Mouse (Mus musculus): Measurements from ENCODE around the gene Ntn5. TPM values are rescaled to one million over a fixed set of nuclear protein-coding genes. Genes with fewer than 3 reads are reported as not detected.

Ntn5 gene
- polyA plus RNA-seq, 1 experiment from 2014 or later = 1.0 TPM

Other genes starting within 250 kb of the Ntn5 start
- gene Gys1, start 249.2 kb upstream of the Ntn5 start, polyA plus RNA-seq (2015; fragmentation: Nextera tagmentation; extraction: Ambion mirVana) = 34.3 and 37.7 TPM in 2 replicates
- gene Ruvbl2, start 245.9 kb upstream of the Ntn5 start, polyA plus RNA-seq (2015; fragmentation: Nextera tagmentation; extraction: Ambion mirVana) = 127 and 139 TPM in 2 replicates
- 4,747 and 4,817 TPM in 2 replicates for gene Ftl1, start 224.1 kb upstream of the Ntn5 start, polyA plus RNA-seq (2015; fragmentation: Nextera tagmentation; extraction: Ambion mirVana)
- gene Bax, start 217.1 kb upstream of the Ntn5 start, polyA plus RNA-seq (2015; fragmentation: Nextera tagmentation; extraction: Ambion mirVana) = 157 and 168 TPM in 2 replicates
- gene Tulp2, start 202.1 kb upstream of the Ntn5 start, polyA plus RNA-seq (2015; fragmentation: Nextera tagmentation; extraction: Ambion mirVana) = 1.4 and 1.8 TPM in 2 replicates
- not detected in 2 replicates for gene Gm45808, start 197.2 kb upstream of the Ntn5 start, polyA plus RNA-seq (2015; fragmentation: Nextera tagmentation; extraction: Ambion mirVana)
- gene Dhdh, start 195.2 kb upstream of the Ntn5 start, polyA plus RNA-seq (2015; fragmentation: Nextera tagmentation; extraction: Ambion mirVana) = 3.5 and 3.7 TPM in 2 replicates
- gene Nucb1, start 173.6 kb upstream of the Ntn5 start, polyA plus RNA-seq (2015; fragmentation: Nextera tagmentation; extraction: Ambion mirVana) = 214 and 230 TPM in 2 replicates
- gene Ppp1r15a, start 157.8 kb upstream of the Ntn5 start, polyA plus RNA-seq (2015; fragmentation: Nextera tagmentation; extraction: Ambion mirVana) = 21.1 and 36.1 TPM in 2 replicates
- gene Plekha4, start 157.7 kb upstream of the Ntn5 start, polyA plus RNA-seq (2015; fragmentation: Nextera tagmentation; extraction: Ambion mirVana) = 2.9 TPM in 2 replicates
- 2.2 and 3.9 TPM in 2 replicates for gene Hsd17b14, start 129.1 kb upstream of the Ntn5 start, polyA plus RNA-seq (2015; fragmentation: Nextera tagmentation; extraction: Ambion mirVana)
- gene Bcat2, start 113.9 kb upstream of the Ntn5 start, polyA plus RNA-seq (2015; fragmentation: Nextera tagmentation; extraction: Ambion mirVana) = 78.8 and 87.1 TPM in 2 replicates
- 0.18 and 0.41 TPM in 2 replicates for gene Fgf21, start 68.5 kb upstream of the Ntn5 start, polyA plus RNA-seq (2015; fragmentation: Nextera tagmentation; extraction: Ambion mirVana)
- 0.76 and 0.84 TPM in 2 replicates for gene Fut1, start 66.7 kb upstream of the Ntn5 start, polyA plus RNA-seq (2015; fragmentation: Nextera tagmentation; extraction: Ambion mirVana)
- 0.19 and 0.31 TPM in 2 replicates for gene Izumo1, start 62.2 kb upstream of the Ntn5 start, polyA plus RNA-seq (2015; fragmentation: Nextera tagmentation; extraction: Ambion mirVana)
- gene Rasip1, start 56.5 kb upstream of the Ntn5 start, polyA plus RNA-seq (2015; fragmentation: Nextera tagmentation; extraction: Ambion mirVana) = 11.0 and 11.6 TPM in 2 replicates
- 7.4 and 9.5 TPM in 2 replicates for gene Mamstr, start 44.0 kb upstream of the Ntn5 start, polyA plus RNA-seq (2015; fragmentation: Nextera tagmentation; extraction: Ambion mirVana)
- 5.2 and 6.7 TPM in 2 replicates for gene Fut2, start 17.6 kb upstream of the Ntn5 start, polyA plus RNA-seq (2015; fragmentation: Nextera tagmentation; extraction: Ambion mirVana)
- 3.6 and 4.5 TPM in 2 replicates for gene Sec1, start 10.4 kb downstream of the Ntn5 start, polyA plus RNA-seq (2015; fragmentation: Nextera tagmentation; extraction: Ambion mirVana)
- gene Car11, start 15.8 kb downstream of the Ntn5 start, polyA plus RNA-seq (2015; fragmentation: Nextera tagmentation; extraction: Ambion mirVana) = 9.6 and 10.1 TPM in 2 replicates
- 2.8 and 4.4 TPM in 2 replicates for gene Dbp, start 21.1 kb downstream of the Ntn5 start, polyA plus RNA-seq (2015; fragmentation: Nextera tagmentation; extraction: Ambion mirVana)
- 954 and 1,069 TPM in 2 replicates for gene Rpl18, start 31.4 kb downstream of the Ntn5 start, polyA plus RNA-seq (2015; fragmentation: Nextera tagmentation; extraction: Ambion mirVana)
- gene Sphk2, start 34.0 kb downstream of the Ntn5 start, polyA plus RNA-seq (2015; fragmentation: Nextera tagmentation; extraction: Ambion mirVana) = 35.4 and 36.7 TPM in 2 replicates
- 12.8 and 13.3 TPM in 2 replicates for gene Fam83e, start 37.2 kb downstream of the Ntn5 start, polyA plus RNA-seq (2015; fragmentation: Nextera tagmentation; extraction: Ambion mirVana)
- 0.45 TPM in 1 of 2 replicates, not detected in the other for gene Spaca4, start 41.8 kb downstream of the Ntn5 start, polyA plus RNA-seq (2015; fragmentation: Nextera tagmentation; extraction: Ambion mirVana)
- 1.1 and 1.9 TPM in 2 replicates for gene Lmtk3, start 99.7 kb downstream of the Ntn5 start, polyA plus RNA-seq (2015; fragmentation: Nextera tagmentation; extraction: Ambion mirVana)
- gene Sult2b1, start 100.6 kb downstream of the Ntn5 start, polyA plus RNA-seq (2015; fragmentation: Nextera tagmentation; extraction: Ambion mirVana) = 6.7 and 14.4 TPM in 2 replicates
- gene Cyth2, start 130.6 kb downstream of the Ntn5 start, polyA plus RNA-seq (2015; fragmentation: Nextera tagmentation; extraction: Ambion mirVana) = 85.0 and 103 TPM in 2 replicates
- 1.0 and 1.4 TPM in 2 replicates for gene Kcnj14, start 140.8 kb downstream of the Ntn5 start, polyA plus RNA-seq (2015; fragmentation: Nextera tagmentation; extraction: Ambion mirVana)
- gene Grwd1, start 146.9 kb downstream of the Ntn5 start, polyA plus RNA-seq (2015; fragmentation: Nextera tagmentation; extraction: Ambion mirVana) = 57.0 and 64.3 TPM in 2 replicates
- 72.0 and 79.7 TPM in 2 replicates for gene Kdelr1, start 188.8 kb downstream of the Ntn5 start, polyA plus RNA-seq (2015; fragmentation: Nextera tagmentation; extraction: Ambion mirVana)
- 0.64 and 0.67 TPM in 2 replicates for gene Grin2d, start 194.4 kb downstream of the Ntn5 start, polyA plus RNA-seq (2015; fragmentation: Nextera tagmentation; extraction: Ambion mirVana)
- 0.80 and 1.1 TPM in 2 replicates for gene Syngr4, start 212.7 kb downstream of the Ntn5 start, polyA plus RNA-seq (2015; fragmentation: Nextera tagmentation; extraction: Ambion mirVana)
- gene Tmem143, start 212.9 kb downstream of the Ntn5 start, polyA plus RNA-seq (2015; fragmentation: Nextera tagmentation; extraction: Ambion mirVana) = 5.8 and 6.8 TPM in 2 replicates
- gene Emp3, start 237.4 kb downstream of the Ntn5 start, polyA plus RNA-seq (2015; fragmentation: Nextera tagmentation; extraction: Ambion mirVana) = 195 and 238 TPM in 2 replicates
- 3.6 and 4.5 TPM in 2 replicates for gene Ccdc114, start 240.1 kb downstream of the Ntn5 start, polyA plus RNA-seq (2015; fragmentation: Nextera tagmentation; extraction: Ambion mirVana)

All from stomach, embryonic 15.5 days (tissue).